Mouse (Mus musculus) brown adipose tissue, adult 24 weeks (tissue): ENCODE data around the gene Col5a1. TPM values are rescaled to one million over a fixed set of nuclear protein-coding genes. Genes with fewer than 3 reads are reported as not detected.

Experiments used
- H3K27ac ChIP-seq: fragments of 200-500 bp; replicated peaks from 2 replicates; pipeline ENCODE4 v1.5.1; 2012; ENCODE audit warnings: low read depth, mild to moderate bottlenecking, low read length
- H3K4me1 ChIP-seq: fragments of 200-500 bp; 2 replicates; pipeline ENCODE4 v1.6.1; 2012; ENCODE audit warnings: low read length, mixed read lengths; ENCODE audit not compliant: control insufficient read depth, insufficient read depth, insufficient read length
- H3K4me3 ChIP-seq: fragments of 200-500 bp; 2 replicates; pipeline ENCODE4 v1.5.1; 2012; ENCODE audit warnings: low read depth, mild to moderate bottlenecking, low read length, moderate library complexity; ENCODE audit not compliant: insufficient read depth
- polyA plus RNA-seq: library from polyadenylated mRNA; stranded (reverse); fragments of >200 nt; gene quantifications from 2 replicates; pipeline ENCODE4 v1.2.4, GENCODE M21; 2012; ENCODE audit not compliant: missing spikeins, insufficient read depth, insufficient read length

Gene Col5a1
- polyA plus RNA-seq, 1 experiment = 10.2 TPM

DNA sequence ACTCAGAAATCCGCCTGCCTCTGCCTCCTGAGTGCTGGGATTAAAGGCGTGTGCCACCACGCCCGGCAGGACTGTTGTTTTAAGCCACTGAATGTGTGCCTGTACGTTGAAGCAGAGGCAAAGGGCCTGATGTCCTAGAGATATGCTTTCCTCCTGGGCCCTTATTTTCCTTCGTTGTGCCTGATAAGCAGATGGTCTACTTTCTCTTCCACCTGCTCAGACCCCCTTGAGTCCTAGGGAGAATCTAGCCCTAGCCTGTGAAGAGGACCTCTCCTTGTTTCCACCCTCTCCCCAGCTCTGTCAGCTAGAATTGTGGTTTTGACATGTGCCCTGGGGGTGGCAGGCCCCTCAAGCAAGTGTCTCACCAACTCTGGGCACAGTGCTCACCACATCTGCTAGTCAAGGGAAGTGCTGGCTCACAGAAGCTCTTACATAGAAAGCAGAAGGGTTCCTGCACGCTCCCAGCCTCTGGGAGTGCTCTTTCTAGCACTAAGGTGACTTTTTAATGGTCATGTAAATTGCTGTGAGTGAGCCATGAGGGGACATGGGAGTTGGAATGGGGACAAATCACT is 189.5 kb downstream of the Col5a1 start:
- H3K27ac ChIP-seq = no peak overlapping the region
- no peaks in the 10 kb centered on the region for H3K4me1 ChIP-seq
- H3K4me3 ChIP-seq = no peak overlapping the region

DNA sequence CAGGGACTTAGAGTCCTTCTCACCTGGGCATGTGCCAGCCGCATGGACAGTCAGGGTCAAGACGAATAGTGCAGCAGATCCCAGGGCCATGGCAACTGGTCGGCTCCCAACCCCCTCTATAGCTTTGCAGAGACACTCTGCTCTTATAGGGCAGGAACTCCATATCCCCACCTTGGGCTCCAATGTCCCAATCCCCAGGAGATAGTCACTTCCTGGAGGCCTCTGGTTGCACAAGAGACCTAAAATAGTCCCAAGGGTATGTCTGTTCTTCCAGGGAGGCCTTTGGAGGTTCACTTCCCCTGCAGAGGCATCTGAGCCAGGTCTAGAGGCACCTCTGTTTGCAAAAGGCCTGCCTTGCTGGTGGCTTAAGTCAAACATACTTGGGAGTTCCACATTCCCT is 198.5 kb downstream of the Col5a1 start, which contains the start of gene Fcnb:
Gene Fcnb (minus strand): TSS at position 118 of the 400 bp plus-strand sequence.
- H3K4me1 ChIP-seq = no peaks in the 10 kb centered on the region
- H3K4me3 ChIP-seq = no peak within 1 kb of the TSS
- H3K27ac ChIP-seq = no peak within 1 kb of the TSS

DNA sequence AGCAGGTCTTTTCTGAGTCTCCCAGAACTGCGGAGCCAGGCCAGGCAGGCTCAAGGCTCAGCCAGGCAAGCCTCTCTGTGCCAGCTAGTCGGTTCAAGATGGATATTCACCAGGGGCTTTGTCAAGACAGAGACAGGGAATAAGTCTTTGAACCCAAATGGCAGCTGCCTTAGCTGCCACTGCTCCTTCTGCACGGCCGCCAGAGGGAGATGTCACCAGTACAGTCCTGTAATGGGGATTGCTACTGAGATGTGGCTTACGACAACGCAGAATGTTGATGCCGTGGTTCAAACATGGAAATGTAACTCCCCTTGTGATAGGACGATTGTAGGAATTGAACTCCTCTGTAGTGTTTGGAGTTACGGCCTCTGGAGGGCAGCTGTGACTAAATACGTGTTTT is 199.9 kb downstream of the Col5a1 start:
- H3K4me3 ChIP-seq = no peak overlapping the region
- H3K27ac ChIP-seq = no peak overlapping the region
- no peaks in the 10 kb centered on the region for H3K4me1 ChIP-seq

DNA sequence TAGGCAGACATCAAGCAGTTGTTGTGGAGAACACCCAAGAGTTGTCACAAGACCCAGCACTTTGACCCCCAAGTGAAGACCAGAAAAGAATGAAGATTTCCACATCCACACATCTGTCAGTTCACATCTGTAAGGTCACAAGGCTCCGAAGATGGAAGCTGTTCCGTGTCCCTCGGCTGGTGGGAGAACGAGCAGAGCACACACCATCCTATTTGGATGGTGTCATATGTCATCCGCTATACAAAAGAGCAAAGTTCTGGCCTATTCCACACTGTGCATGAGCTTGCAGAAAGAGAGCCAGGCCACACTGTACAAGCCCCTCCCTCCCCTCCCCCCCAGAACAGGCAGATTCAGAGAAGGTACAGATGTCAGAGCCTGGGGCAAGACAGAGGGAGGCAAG is 202.9 kb downstream of the Col5a1 start:
- Histone ChIP-seq H3K27ac (no peak overlapping the region), H3K4me3 (no peak overlapping the region), H3K4me1 (no peaks in the 10 kb centered on the region)

Other genes with a start within 250 kb of the Col5a1 start
- 23.1 and 24.1 TPM in 2 replicates for gene Rxra, start 210.0 kb upstream of the Col5a1 start, polyA plus RNA-seq
- gene Fcnb, start 198.5 kb downstream of the Col5a1 start, polyA plus RNA-seq = not detected in 2 replicates